Mouse (Mus musculus) ovary, postnatal 36 days (tissue): Measurements from ENCODE around the gene Runx2.
A peak's percentile ranks its signal among the peaks of the same experiment; 100 is the strongest.

Source experiments
- DNase-seq: peaks from one replicate; pipeline ENCODE4 v3.0.0; 2022; ENCODE audit warnings: low spot score, mixed read lengths

Gene Runx2

DNA sequence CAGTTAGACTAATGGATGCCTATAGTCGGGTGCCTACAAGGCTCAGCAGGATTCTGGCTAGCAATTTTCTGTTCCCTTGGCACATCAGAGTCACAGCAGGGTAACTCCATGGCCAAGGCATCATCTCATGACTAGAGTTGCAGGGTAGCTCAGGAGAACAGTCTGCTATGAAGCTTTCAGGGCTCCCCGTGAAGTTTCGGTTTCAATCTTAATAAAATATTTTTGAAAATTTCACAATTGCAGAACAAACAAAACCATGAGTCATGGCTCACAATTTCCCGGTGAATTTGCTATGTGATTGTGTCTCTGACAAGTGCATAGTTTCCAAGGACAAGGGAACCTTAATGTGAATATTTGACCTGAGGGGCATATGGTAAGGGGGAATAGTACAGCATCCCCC is 355.6 kb downstream of the Runx2 start:
- DNase-seq = no peak

DNA sequence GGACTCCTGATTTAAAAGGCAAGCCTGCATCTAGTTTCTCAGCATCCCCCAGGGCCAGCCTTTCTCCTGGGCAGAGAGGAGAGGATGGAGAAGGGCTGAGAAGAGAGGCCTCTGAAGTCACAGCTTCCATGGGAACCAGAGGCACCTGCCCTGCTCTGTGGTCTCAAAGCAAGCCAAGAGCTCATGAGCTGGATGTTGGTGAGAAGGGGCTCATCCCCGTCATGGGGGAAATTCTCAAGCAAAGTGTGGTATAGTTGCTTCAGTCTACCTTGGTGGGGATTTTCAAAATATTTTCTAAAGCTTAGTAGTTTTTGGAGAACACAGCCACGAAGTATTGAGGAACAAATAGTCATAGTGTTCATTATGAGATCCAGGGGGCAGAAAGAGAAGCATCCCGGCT is 357.9 kb downstream of the Runx2 start:
- no peak for DNase-seq

DNA sequence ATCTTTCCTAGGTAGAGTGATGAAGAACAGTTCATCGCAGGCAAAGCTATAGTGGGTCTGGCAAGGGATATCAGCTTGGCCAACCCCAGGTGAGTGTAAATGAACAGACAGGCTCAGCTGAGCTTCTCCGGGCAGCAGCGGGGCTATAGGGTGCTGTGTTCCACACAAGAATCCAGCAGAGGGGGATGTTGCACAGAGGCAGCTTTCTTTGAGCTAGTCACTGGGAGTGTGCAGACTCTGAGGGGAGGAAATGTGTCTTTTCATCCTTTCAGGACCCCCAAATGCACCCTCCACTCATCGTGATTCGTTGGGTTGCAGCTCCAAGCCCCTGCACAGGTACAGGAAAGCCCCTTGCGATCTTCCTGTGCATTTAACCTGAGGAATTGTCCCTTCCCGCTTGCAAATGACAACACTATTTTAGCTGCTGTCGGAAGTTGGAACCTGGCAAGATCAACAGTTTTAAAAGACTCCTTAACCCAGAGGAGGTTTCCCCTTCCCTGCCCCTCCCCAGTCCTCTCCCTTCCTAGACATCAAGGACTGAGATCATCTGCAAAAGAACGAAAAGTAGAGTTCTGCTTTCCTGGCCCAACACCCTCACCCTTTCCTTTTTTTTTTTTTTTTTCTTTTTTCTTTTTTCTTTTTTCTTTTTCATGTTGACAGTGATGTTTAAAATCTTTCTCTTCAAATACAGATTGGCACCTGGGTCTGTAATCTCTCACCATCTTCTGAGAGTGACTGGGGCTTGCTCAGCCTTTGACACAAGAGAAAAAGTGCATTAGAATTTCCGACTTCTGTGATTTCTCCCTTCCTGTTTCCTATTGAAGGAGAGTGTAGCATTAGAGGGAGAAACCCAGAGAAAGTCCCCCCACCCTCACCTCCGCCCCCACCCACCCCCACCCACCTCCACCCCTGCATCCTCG is 358.7 kb downstream of the Runx2 start:
- peak; percentile 48 for DNase-seq

DNA sequence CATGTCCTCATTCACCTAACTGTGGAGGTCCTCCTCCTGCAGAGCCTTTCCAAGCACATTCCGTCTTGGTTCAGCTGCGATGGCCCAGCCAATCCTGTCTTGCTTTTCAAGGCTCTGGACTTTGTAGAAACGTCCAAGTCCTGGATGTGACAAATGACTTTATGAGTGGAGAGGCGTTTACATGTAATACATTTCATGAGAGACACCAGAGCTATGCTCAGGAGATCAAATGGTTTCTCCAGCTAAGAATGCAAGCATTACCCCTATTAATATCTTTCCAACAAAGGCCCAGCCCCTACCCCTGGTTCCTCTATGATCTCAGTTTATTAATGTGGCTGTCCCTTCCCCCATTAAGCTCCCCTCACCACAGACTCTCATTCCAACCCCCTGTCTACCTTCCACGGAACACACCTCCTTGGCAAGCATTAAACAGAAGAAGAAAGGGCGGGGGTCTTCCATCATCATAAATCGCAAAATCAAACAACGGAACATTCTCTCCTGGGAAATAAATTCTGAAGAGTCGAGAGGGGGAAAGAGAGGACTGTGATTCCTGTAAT is 364.6 kb downstream of the Runx2 start:
- no peak for DNase-seq
